Mouse (Mus musculus) CD8-positive naive resting alpha-beta T cell, adult 2 months (primary cell): ENCODE data around the gene Tet3.

Experiments used
- DNase-seq, 2 experiments: peaks; one replicate each; pipeline ENCODE4 v3.0.0; 2022; ENCODE audit warnings: low read depth in 2 of 2, low spot score in 2 of 2

Tet3 gene

DNA sequence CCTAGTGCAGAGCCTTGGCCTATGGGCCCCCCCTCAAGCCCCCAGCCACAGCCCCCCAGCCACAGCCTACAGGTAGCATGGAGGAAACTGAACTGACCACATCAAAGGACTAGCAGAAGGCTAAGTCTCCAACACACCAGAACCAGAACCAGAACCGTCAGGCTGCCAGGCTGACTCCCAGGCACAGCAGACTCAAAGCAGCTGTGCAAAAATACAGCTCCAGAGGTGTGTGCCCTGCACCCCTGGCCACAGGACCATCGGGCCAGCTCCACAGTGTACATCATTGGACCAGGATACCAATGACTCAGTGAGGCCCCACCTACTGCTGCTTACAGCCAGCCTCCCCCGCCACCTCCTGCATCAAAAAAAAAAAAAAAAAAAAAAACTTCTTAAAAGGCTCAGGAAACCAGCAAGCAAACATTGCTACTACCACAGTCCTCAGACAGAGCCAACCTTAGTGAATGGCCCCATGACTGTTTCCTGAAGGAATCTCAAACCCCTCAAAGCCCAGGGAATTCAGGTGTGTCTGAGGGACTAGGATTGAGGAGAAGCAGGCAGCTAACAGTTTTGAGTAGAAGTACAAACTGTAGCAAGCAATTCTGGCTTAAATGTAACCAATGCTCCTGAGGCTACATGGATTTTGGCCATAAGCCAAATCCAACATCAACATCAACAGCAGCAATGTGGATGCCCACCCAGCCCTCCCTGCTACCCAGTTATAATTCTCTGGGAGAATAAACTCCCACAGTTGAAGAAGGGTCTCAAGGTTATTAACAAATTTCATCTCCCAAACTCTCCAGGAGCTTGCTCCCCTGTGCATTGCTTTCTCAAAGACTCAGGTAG, 42.4 kb downstream of the Tet3 start:
- DNase-seq, result peak; percentile 44 to 62

GRCm38 (mm10) chr6:83415356-83415940, 43.4 kb downstream of the Tet3 start:
- DNase-seq, result no peak

GRCm38 (mm10) chr6:83414601-83415355, 44.1 kb downstream of the Tet3 start:
- DNase-seq, result peak in 1 of 2 experiments; percentile 40

GRCm38 (mm10) chr6:83413686-83414085, 45.2 kb downstream of the Tet3 start:
- no peak for DNase-seq

DNA sequence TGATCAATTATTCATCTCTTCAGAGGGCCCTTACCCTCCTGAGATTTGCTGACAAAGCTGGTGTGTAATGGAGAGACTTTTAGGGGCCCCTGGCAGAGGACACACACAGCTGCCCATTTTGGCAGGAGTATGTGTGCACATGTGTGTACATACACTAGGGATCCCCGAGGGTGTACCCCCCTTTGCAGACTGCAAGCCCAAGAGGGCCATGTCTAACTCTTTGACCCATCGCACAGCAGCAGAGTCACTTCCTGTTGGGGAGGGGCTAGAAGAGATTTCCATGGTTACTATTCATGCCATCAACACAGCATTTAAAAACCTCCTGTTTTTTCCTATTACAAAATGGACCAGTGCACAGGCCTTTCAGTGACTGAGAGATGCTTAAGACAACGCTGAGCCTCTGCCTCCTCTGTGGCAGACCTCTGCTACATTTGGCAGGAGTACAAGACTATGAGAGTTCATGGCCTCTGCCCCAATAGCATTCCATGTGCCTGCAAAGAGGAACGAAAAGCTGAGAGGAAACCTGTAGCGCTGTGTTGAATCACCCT, 46.0 kb downstream of the Tet3 start:
- DNase-seq, result peak in 1 of 2 experiments; percentile 27

DNA sequence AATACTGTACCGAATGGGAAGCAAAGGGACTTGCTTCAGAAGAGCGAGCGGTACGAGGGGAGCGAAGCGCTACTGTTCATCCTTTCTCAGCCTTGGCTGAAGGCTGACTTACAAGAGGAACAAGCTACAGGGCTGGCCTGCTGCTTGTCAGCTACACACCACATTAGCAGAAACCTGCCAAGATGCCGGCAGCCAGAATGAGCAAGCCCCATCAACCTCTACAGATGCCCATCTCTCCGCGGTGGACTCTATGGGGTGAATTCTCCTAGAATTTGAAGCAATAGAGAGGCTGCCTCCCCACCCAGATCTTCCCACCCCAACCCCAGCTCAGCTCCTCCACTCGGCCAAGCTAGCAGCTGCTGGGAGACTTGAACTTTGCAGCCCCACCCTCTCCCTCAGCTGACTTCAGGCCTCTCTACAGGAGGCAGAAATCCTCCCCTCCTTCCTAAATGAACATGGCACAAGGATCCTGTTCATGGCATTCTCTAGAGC, 46.5 kb downstream of the Tet3 start:
- DNase-seq, result no peak

GRCm38 (mm10) chr6:83411635-83412361, 47.1 kb downstream of the Tet3 start:
- peak; percentile 44 to 64 for DNase-seq

DNA sequence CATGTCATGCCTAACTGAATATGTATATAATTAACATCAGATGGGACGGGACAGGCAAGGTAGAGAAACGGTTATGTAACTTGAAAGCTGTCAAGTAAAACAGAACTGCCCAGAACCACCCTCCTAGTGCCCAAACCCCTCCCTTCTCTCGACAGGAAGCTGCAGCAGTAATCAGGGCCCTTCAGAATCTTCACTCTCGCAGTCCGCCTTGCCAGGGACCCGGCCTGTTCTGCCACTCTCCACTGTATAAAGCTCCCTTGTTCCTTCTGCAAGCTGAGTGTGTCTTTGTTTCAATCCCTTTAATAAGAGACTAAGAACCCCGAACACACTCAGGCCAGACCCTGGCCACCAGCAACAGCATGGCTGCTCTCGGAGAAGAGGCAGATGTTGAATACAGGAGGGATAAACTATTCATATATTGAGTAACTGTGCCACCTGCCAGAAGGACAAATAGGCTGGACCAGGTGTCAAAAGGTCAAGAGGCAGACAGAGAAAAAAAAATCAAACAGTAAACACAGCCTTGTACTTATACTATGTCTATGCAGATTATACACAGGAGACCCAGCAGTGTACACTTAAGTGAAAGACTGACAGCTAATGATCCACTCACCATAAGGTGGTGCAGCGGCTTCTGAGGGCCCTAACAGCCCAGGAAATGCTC, 48.7 kb downstream of the Tet3 start:
- DNase-seq, result peak in 1 of 2 experiments; percentile 24

DNA sequence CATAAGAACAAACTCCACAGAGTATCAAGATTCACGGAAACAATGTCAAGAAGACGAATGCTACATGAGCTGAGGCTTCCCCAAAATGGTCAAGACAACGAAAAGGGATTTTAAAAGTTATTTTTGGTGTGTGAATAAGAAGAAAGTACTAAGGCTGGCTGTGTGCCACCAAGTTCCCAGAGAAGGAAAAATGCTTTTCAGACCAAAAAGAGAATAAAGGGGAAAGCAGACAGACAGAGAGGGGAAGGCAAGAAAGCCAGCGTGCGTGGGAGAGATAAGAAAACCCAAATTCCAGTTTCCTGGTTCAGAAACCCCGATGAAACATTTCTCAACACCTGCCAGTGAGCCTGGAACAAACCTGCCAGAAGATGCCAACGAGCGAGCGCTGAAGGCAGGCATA, 50.4 kb downstream of the Tet3 start:
- DNase-seq, result no peak

DNA sequence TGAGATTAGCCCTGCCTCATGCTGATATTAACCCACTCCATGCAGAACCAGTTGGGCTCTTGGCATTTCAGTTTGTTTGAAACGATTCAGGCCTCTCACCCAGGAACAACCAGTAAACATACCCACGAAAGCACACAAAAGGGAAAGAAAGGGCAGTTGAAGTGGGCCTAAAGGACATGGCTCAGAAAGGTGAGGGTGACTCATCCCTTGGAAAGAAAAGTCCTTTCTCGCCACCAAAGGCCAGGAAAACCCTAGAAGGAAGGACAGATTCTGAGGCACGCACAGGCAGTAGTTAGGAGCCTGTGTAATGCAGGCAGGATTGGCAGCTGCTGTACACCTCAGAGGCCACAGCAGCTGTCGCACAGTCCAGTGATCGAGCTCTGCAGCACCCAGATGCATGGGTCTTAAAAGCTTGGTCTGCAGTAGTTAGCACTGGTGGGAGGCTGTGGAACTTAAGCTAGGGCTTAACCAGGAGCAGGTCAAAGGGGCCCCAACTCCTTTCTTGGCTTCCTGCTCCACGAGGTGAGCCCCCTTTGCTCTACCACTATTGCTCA, 53.3 kb downstream of the Tet3 start:
- no peak for DNase-seq

DNA sequence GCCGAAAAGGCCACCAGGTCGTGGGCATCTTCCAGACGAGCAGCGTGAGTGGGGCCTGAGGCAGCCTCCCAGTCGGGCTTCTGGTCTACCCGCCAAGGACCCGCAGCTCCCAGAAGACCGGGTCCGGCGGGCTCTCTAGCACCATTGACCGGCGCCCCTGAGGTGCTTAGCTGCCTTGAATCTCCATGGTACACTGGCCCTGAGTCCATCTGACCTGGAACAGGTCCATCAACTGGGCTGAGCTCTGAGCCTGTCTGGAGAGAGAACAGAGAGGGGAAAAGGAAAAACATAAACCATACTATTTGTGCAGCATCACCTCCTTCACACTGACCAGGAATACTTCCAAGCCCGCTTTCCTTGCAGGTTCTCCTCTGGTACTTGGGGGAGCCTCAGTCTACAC, 54.3 kb downstream of the Tet3 start:
- DNase-seq, result no peak

- no peak for DNase-seq
These were observed 55.4 kb downstream of the Tet3 start for GRCm38 (mm10) chr6:83403481-83403880.

DNA sequence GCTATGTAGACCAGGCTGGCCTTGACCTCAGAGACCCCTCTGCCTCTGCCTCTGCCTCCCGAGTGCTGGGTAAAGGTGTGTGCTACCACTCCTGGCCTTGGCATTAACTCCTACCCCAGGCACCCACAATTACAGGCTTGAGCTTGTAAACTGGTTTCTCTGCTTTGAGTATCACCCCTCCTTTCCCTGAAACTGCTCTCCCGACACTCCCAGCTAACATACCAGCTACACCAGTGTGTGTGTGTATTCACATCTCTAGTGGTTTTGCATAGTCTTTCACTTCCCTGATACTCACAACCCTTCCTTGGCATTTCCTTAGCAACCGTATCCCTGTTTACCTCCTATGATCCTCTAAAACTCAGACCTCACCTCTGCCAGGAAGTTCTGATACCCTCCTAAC, 59.1 kb downstream of the Tet3 start:
- no peak for DNase-seq

- no peak for DNase-seq
These were observed 61.2 kb downstream of the Tet3 start for GRCm38 (mm10) chr6:83397728-83398127.

DNA sequence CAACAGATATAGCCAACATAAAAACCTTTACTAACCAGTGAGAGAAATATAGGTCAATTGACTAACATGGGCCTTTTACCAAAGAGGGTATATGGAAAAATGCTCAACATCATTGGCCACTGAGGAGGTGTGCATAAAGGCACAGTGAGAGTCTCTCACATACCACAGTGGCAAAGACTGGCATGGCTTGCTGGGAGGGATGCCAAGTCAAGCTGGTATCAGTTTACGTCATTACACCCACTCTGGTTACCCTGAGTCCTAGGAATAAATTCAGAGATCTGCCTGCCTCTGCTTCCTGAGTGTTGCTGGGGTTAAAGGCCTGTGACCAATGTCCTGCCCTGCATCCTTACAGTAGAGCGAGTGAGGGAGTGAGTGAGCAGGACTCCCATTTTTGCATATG, 62.2 kb downstream of the Tet3 start:
- no peak for DNase-seq

DNA sequence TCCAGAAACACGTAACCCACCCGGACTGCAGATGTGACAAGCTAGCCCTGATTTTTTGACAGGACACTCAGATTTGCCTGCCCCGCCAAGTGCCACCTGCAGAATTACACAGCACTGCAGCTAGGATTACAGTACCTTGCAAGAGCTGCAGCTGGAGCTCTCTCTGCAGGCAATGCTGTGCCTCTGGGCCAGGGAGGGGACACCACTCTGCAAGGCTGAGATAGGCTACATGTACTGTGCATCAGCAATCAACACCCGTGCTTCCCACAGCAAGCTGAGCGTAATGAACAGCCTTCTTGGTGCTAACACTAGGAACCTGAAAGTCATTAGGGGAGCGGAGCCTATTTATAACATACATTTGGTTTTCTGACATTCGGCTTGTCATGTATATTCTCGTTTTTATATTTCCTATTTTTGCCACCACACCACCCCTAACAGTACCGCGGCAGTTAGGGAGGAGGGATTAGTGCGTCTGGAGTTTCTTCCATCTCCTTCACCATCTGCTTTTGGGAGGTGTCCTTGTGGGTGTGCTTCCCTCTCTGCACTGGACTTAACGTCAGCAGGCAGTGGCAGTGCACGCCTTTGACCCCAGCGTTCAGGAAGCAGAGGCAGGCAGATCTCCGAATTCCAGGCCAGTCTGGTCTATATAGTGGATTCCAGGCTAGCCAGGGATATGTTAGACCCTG, 63.2 kb downstream of the Tet3 start:
- DNase-seq, result no peak

- no peak for DNase-seq
These were observed 64.8 kb downstream of the Tet3 start for GRCm38 (mm10) chr6:83394122-83394521.

DNA sequence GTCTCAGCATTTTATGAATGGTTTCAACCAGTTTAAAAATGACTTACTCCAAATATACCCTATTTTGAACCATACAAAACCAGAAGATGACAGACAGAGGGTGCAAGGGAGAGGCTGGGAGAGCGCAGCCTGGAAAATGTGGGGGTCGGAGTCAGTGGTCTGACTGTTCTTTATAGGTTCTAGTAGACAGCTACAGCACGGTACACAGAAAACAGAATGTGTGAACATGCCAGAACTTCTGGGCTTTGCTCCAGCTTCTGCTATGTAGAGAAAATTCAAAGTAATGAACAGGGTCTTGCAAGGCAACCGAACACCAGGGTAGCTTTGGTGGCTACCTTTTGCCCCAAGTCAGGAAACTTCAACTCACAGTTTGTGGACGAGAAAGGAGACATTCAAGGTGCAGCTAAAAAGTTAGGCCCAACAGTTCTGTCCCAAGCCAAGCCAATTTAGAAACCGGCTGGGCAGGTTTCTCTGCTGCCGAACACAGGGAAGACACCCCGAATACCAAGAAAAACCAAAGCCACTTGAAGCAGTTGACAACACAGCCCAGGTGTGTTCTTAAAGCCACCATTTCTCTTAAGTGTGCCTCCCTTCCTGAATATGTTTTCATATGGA, 66.6 kb downstream of the Tet3 start:
- DNase-seq, result no peak

DNA sequence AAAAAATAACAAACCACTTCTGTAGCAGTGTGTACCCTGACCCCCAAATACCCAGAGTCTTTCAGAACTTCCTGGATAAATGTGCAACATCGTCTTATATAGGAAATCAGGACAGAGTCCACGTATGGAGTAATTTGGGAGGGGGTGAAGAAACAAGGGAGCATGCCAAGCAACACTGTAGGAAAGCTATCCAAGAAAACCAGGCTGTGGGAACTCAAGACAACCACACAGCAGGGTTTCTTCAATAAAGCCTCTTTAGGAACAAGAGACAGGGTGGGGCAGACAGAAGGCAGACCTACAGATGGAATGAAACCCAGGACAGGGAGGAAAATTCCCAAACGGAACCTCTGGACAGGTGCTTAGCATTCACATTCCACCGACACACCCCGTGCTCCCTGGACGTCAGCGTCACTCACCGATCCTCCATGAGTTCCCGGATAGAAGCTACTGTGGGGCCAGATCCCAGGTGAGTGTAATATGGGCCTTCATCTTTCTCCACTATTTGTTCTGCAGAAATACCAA, 73.3 kb downstream of the Tet3 start:
- no peak for DNase-seq
